Mouse (Mus musculus) hindbrain, embryonic 11.5 days (tissue): ENCODE results near the gene Vil1. TPM values are rescaled to one million over a fixed set of nuclear protein-coding genes. Genes with fewer than 3 reads are reported as not detected.

Experiments used
- ATAC-seq: fragments of 200-750 bp; cut with Nextera tagmentation; 2 replicates; pipeline ENCODE4 v1.8.0; 2017; ENCODE audit warnings: mild to moderate bottlenecking, moderate TSS enrichment, moderate library complexity; ENCODE audit not compliant: low FRiP score
- DNase-seq: peaks from one replicate; pipeline ENCODE4 v3.0.0-alpha.2; 2015; ENCODE audit warnings: low spot score
- H3K27ac ChIP-seq: fragments of 300-500 bp; sonication (generic); 2 replicates; pipeline ENCODE4 v1.5.1; 2014; ENCODE audit warnings: mild to moderate bottlenecking, low read depth, low read length
- H3K27me3 ChIP-seq: fragments of 300-500 bp; sonication (generic); 2 replicates; pipeline ENCODE4 v1.6.1; 2014; ENCODE audit warnings: mild to moderate bottlenecking, low read length, moderate library complexity, mixed read lengths; ENCODE audit not compliant: control insufficient read depth, insufficient read depth
- H3K36me3 ChIP-seq: fragments of 300-500 bp; sonication (generic); 2 replicates; pipeline ENCODE4 v1.6.1; 2014; ENCODE audit warnings: mild to moderate bottlenecking, low read length, moderate library complexity, mixed read lengths; ENCODE audit not compliant: control insufficient read depth, insufficient read depth
- H3K4me1 ChIP-seq: fragments of 300-500 bp; sonication (generic); replicated peaks from 2 replicates; pipeline ENCODE4 v1.6.1; 2014; ENCODE audit warnings: low read length, mixed read lengths; ENCODE audit not compliant: control insufficient read depth, insufficient read depth
- H3K4me2 ChIP-seq: fragments of 300-500 bp; sonication (generic); replicated peaks from 2 replicates; pipeline ENCODE4 v1.6.1; 2014; ENCODE audit warnings: mild to moderate bottlenecking, low read depth, low read length
- H3K4me3 ChIP-seq: fragments of 300-500 bp; sonication (generic); 2 replicates; pipeline ENCODE4 v1.5.1; 2014; ENCODE audit warnings: low read depth, low read length
- H3K9ac ChIP-seq: fragments of 300-500 bp; sonication (generic); 2 replicates; pipeline ENCODE4 v1.6.1; 2014; ENCODE audit warnings: low read depth, low read length
- H3K9me3 ChIP-seq: fragments of 300-500 bp; sonication (generic); 2 replicates; pipeline ENCODE4 v1.6.1; 2016; ENCODE audit warnings: low read length; ENCODE audit not compliant: control insufficient read depth
- WGBS: fragments of 180-500 bp; shearing (Covaris S2); extraction: QIAGEN DNeasy Blood & Tissue Kit; methylation state at CpG from one replicate; pipeline ENCODE4 v1.1.7; 2014; 5-methylcytosine and 5-hydroxymethylcytosine counted together
- microRNA counts: library from miRNA; unstranded; fragments of <30 nt; microRNA quantifications from one replicate; lab custom pipeline; 2015
- polyA plus RNA-seq: library from polyadenylated mRNA; unstranded; fragments of >200 nt; fragmentation: Nextera tagmentation; extraction: Ambion mirVana; gene quantifications from 2 replicates; pipeline ENCODE4 v1.2.1, GENCODE M21; 2014

Vil1 gene
- polyA plus RNA-seq, 1 experiment from 2014 or later: 0.11 TPM

GRCm38 (mm10) chr1:74439166-74439876, 30.1 kb downstream of the Vil1 start:
- Histone ChIP-seq H3K9ac (no peak overlapping the region), H3K27me3 (no peaks in the 10 kb centered on the region), H3K4me2 (no peak overlapping the region), H3K36me3 (peaks cover 5% of the 10 kb centered on the region; the same call in 1 of the 2 replicates), H3K4me1 (no peaks in the 10 kb centered on the region), H3K27ac (no peak overlapping the region), H3K4me3 (no peak overlapping the region), H3K9me3 (no peaks in the 10 kb centered on the region)
- DNase-seq (no peak), ATAC-seq (no peak)
- WGBS: 89% methylated on average over 19 of the region's 19 CpGs

GRCm38 (mm10) chr1:74444538-74444937, 35.4 kb downstream of the Vil1 start:
- H3K9me3 ChIP-seq: no peaks in the 10 kb centered on the region
- DNase-seq (no peak), ATAC-seq (no peak)
- no peak overlapping the region for H3K9ac ChIP-seq
- H3K4me1 ChIP-seq: no peaks in the 10 kb centered on the region
- no peak overlapping the region for H3K4me3 ChIP-seq
- no peak overlapping the region for H3K4me2 ChIP-seq
- H3K27ac ChIP-seq: no peak overlapping the region
- 85% methylated on average over 2 of the region's 2 CpGs for WGBS
- no peaks in the 10 kb centered on the region for H3K27me3 ChIP-seq
- H3K36me3 ChIP-seq: 0 out of 2 replicates have a peak, but pooled peaks cover 3% of the 10 kb centered on the region

- Histone ChIP-seq H3K4me3 (no peak overlapping the region), H3K36me3 (0 out of 2 replicates have a peak, but pooled peaks cover 2% of the 10 kb centered on the region), H3K9me3 (no peaks in the 10 kb centered on the region), H3K4me2 (no peak overlapping the region), H3K4me1 (no peaks in the 10 kb centered on the region), H3K27me3 (no peaks in the 10 kb centered on the region), H3K27ac (no peak overlapping the region), H3K9ac (no peak overlapping the region)
- ATAC-seq (no peak), DNase-seq (peak; percentile 25)
- WGBS: 73% methylated on average over 4 of the region's 4 CpGs
Observed at GRCm38 (mm10) chr1:74452611-74453045, 43.5 kb downstream of the Vil1 start.

- ATAC-seq: no peak
- Histone ChIP-seq H3K4me2 (no peak overlapping the region), H3K27me3 (no peaks in the 10 kb centered on the region), H3K27ac (no peak overlapping the region), H3K4me1 (no peaks in the 10 kb centered on the region), H3K4me3 (no peak overlapping the region), H3K9ac (no peak overlapping the region), H3K36me3 (peaks cover 8% of the 10 kb centered on the region; the same call in 1 of the 2 replicates), H3K9me3 (no peaks in the 10 kb centered on the region)
- whole genome bisulfite sequencing: 77% methylated on average over 2 of the region's 2 CpGs
- peak; percentile 51 for DNase-seq
Observed at GRCm38 (mm10) chr1:74460273-74460672, 51.1 kb downstream of the Vil1 start.

MicroRNA genes within 50 kb of the gene (microRNA counts, 519-probe panel; counts per million panel counts)
- 4,220 counts per million, percentile 43 among the panel's probes with 10 or more counts for microRNA mmu-miR-26b (lab: Ali Mortazavi, UCI)

Other genes starting within 250 kb of the Vil1 start
- 0.15 TPM in 1 of 2 replicates, not detected in the other for gene Cxcr1, start 214.7 kb upstream of the Vil1 start, polyA plus RNA-seq
- gene Arpc2, start 173.3 kb upstream of the Vil1 start, polyA plus RNA-seq: 325 and 330 TPM in 2 replicates
- 0.32 TPM in 1 of 2 replicates, not detected in the other for gene Gpbar1, start 130.8 kb upstream of the Vil1 start, polyA plus RNA-seq
- 189 and 198 TPM in 2 replicates for gene Aamp, start 124.6 kb upstream of the Vil1 start, polyA plus RNA-seq
- gene Pnkd, start 124.4 kb upstream of the Vil1 start, polyA plus RNA-seq: 85.4 and 99.4 TPM in 2 replicates
- gene Tmbim1, start 103.8 kb upstream of the Vil1 start, polyA plus RNA-seq: 8.6 and 9.1 TPM in 2 replicates
- 1.1 TPM in 2 replicates for gene Catip, start 47.3 kb upstream of the Vil1 start, polyA plus RNA-seq
- 1.3 and 1.4 TPM in 2 replicates for gene Slc11a1, start 34.2 kb upstream of the Vil1 start, polyA plus RNA-seq
- gene Ctdsp1, start 17.9 kb upstream of the Vil1 start, polyA plus RNA-seq: 36.3 and 42.0 TPM in 2 replicates
- gene Cnot9, start 96.7 kb downstream of the Vil1 start, polyA plus RNA-seq: 88.0 and 91.7 TPM in 2 replicates
- gene Plcd4, start 133.5 kb downstream of the Vil1 start, polyA plus RNA-seq: 0.49 and 1.0 TPM in 2 replicates
- 42.3 and 45.8 TPM in 2 replicates for gene Usp37, start 134.9 kb downstream of the Vil1 start, polyA plus RNA-seq
- 8.5 and 9.0 TPM in 2 replicates for gene Zfp142, start 178.9 kb downstream of the Vil1 start, polyA plus RNA-seq
- 19.8 and 20.8 TPM in 2 replicates for gene Bcs1l, start 178.9 kb downstream of the Vil1 start, polyA plus RNA-seq
- gene Rnf25, start 192.0 kb downstream of the Vil1 start, polyA plus RNA-seq: 9.2 and 9.6 TPM in 2 replicates
- gene Stk36, start 192.1 kb downstream of the Vil1 start, polyA plus RNA-seq: 20.6 and 23.9 TPM in 2 replicates